Mouse (Mus musculus) liver (tissue): Measurements from ENCODE around the gene Nek3.
"Not testable (repeated sequence)": the region's sequence is repeated elsewhere in the genome, so short reads cannot be mapped to it uniquely, and the experiment has no call there.

Source experiments
- DNase-seq: peaks from one replicate; pipeline ENCODE4 v3.0.0-alpha.2; 2020; ENCODE audit warnings: mixed read lengths

The Nek3 gene

DNA sequence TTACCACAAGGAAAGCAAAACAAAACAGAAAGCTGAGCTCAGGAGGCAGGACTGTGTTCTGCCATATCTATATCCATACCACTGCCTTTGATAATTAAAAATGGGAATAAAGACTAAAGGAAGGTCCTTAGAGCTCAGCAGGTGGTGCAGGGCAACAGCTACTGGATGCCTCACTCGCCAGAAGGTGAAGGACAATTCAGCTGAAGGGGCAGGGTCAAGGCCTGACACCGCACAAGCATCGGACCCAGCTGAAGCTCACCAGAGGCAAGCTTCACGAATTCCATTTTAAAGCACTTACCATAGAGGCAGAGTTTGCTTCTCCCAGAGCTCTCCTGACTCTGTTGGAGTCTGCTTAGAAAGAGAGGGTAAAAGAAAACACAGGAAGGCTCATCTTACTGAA, 23.6 kb downstream of the Nek3 start:
- no peak for DNase-seq

GRCm38 (mm10) chr8:22141836-22142385, 24.3 kb downstream of the Nek3 start:
- no peak for DNase-seq

DNA sequence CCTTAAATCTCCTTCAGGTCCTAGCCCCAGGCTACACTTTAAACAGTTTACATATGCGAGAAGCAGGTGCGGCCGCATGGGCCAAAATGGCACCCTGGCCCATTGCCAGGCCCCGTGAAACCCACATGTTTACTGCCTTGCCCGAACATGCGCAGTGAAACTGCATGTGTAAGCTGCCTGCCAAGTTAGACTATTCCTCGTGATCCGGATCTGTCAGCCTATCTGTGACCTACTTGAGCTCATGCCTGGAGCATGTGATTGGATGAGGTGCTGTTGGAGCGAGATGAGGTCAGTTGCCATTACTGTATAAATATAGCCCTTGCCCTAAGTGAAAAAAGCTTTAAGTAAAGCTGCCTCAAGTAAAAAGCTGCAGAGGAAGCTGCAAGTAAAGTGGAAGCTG, 29.8 kb downstream of the Nek3 start:
- DNase-seq: not testable (repeated sequence)

DNA sequence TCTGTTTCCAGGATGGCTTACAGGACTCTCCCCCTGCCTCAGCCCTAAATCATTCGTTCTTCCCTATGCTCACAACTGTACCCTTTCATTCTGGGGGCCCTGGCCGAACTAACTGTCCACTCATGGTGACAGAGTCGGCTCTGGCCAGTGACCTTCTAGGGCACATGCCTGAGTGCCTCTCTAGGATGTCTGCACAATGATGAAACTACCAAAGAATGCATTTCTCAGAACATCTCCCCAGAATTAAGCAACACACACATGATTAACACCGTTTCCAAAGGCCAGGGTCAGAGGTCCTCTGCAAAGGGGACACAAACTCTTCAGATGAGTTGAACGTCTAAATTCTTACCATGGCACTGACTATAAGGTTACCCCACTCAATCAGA, 31.5 kb downstream of the Nek3 start:
- no peak for DNase-seq

- peak; percentile 86 for DNase-seq
These were observed 32.0 kb downstream of the Nek3 start for GRCm38 (mm10) chr8:22134078-22134749.

DNA sequence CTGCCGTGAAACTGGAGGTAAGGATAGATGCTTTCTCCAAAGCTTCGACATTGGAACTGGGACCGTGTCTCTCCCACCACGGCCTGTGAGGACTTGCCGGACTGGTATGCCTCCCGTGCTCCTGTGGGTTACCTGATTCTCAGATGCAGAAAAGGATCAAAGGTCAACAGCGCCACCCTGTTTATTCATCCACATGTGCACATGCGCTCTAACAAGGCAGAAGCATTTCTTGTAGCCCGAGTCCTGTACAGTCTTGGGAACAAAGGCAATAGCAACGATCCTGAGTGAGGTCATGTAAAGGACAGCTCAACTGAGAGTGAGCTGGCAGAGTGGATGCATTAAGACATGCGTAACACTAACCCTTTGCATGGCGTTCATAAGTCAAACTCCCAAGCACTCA, 34.2 kb downstream of the Nek3 start:
- no peak for DNase-seq

- peak; percentile 53 for DNase-seq
These were observed 41.7 kb downstream of the Nek3 start, which contains the start of gene Nek5 for GRCm38 (mm10) chr8:22124220-22125152. Gene Nek5, minus strand, starts transcription at chr8:22125053.

GRCm38 (mm10) chr8:22107020-22107419, 59.2 kb downstream of the Nek3 start:
- no peak for DNase-seq

GRCm38 (mm10) chr8:22091568-22091967, 74.7 kb downstream of the Nek3 start:
- DNase-seq: peak; percentile 30

- no peak for DNase-seq
These were observed 77.0 kb downstream of the Nek3 start for GRCm38 (mm10) chr8:22089226-22089625.

DNA sequence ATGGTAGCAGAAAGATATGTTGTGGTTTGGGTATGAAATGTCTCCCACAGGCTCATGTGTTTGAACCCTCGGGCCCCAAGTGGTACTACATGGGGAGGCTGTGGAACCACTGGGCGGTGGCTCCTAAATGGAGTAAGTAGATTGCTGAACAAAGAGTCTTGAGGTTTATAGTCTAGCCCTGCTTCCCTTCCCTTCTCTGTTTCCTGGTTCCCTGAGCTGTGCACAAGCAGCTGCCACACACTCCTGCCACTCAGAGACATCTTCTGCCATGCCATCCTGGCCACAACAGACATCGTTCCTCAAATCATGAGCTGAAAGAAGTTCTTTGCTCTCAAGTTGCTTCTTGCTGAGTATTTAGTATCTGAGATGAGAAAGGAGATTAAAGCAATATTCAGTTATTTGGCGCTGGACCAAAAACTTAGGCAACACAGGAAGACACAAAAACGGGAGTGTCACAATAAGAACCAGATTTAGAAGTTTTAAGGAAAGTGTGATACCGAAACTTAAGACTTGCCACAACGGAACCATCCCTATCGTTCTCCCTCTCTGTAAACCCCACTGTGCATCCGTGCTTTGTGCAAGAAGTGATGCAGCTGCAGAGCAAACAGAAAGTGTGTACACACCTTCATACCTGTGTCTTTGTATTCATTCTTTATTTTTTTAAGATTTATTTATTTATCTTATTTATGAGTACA, 86.8 kb downstream of the Nek3 start:
- DNase-seq: no peak
